Mouse (Mus musculus) large intestine, adult 2 months (tissue): ENCODE data around the gene Usp44. TPM values are rescaled to one million over a fixed set of nuclear protein-coding genes. Genes with fewer than 3 reads are reported as not detected.

Source experiments
- DNase-seq: peaks from one replicate; pipeline ENCODE4 v3.0.0-alpha.2; 2012; ENCODE audit warnings: low read depth, low spot score
- WGBS: fragments of 180-500 bp; shearing (Covaris S2); methylation state at CpG from one replicate; pipeline ENCODE4 v1.1.7; 2018; 5-methylcytosine and 5-hydroxymethylcytosine counted together
- polyA plus RNA-seq: library from polyadenylated mRNA; depleted of rRNA; stranded (reverse); fragments of >200 nt; gene quantifications from 2 replicates; pipeline ENCODE4 v1.2.3, GENCODE M21; 2012; rRNA removed

Gene Usp44
- polyA plus RNA-seq, 1 experiment: 0.05 TPM

DNA sequence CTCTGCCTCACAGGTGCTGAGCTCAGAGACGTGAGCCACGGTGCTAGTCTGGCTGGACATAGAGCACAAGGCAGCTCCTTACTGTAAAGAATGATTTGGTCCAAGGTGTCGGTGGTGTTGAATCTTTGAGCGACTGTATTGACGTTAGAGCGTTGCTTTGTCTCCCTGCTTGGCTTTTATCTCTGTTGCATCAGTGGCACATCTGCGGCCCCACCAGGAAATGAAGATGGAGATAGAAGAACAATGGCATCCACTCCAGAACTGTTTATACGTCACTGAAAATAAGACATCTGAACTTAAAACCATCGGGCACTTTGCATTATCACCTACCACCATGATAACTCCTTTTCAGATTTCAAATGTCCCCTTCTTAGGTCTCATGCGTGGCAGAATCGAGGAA lies 68.6 kb downstream of the Usp44 start:
- 86% methylated on average over 11 of the region's 11 CpGs for WGBS
- no peak for DNase-seq

DNA sequence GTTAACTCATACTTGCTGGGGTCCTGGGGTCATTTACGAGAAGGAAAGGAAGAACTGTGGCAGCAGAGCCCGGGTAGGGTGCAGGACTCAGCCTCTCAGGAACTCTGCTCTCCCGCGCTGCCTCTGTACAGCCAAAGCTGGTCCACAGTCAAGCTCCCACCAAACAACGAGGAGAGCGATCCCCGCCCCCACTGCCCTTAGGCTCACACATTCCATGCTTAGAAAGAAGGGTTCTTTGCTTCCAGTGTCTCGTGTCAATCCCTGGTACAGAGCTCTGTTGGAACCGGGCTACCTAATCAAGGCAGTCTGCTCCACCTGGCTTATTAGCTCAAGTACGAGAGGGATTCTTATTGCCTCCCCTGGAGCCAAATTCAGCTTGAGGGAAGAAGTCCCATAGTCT lies 76.0 kb downstream of the Usp44 start:
- no peak for DNase-seq
- 64% methylated on average over 10 of the region's 10 CpGs for WGBS

Other genes with a start within 250 kb of the Usp44 start
- gene Snrpf, start 241.8 kb upstream of the Usp44 start, polyA plus RNA-seq: 37.6 and 46.7 TPM in 2 replicates
- 4.9 and 5.0 TPM in 2 replicates for gene Ntn4, start 190.9 kb upstream of the Usp44 start, polyA plus RNA-seq
- gene Metap2, start 65.5 kb downstream of the Usp44 start, polyA plus RNA-seq: 30.6 and 33.9 TPM in 2 replicates
- 7.4 and 11.0 TPM in 2 replicates for gene Vezt, start 204.3 kb downstream of the Usp44 start, polyA plus RNA-seq
- gene Fgd6, start 204.4 kb downstream of the Usp44 start, polyA plus RNA-seq: 3.8 and 5.7 TPM in 2 replicates